Mouse (Mus musculus): ENCODE results near the gene S1pr3.

Gene S1pr3

DNA sequence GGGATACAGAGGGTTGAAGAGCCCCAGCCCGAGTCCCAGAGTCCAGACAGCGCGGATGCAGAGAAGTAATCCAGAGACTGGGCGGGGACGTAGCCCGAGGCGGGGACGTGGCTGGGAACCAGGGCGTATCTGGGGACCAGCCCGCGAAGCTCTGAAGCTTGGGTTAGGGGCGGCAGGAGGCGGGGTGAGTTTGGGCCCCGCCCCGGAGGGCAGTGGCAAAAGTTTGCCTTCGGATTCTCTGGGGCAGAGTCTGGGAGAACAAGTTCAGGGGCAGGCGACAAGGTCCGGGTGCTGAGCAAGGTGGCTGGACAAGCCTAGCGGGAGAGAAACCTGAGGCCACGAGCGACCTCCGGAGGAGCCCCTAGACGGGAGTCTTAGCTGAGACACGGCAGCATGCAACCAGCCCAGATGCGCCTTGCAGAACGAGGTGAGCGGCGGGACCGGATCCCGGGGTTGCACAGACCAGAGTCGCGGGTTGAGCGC, at the start of gene S1pr3:
Gene S1pr3, plus strand, starts transcription at position 121 of the 483 bp plus-strand sequence.
- peak; percentile 19 for DNase-seq

DNA sequence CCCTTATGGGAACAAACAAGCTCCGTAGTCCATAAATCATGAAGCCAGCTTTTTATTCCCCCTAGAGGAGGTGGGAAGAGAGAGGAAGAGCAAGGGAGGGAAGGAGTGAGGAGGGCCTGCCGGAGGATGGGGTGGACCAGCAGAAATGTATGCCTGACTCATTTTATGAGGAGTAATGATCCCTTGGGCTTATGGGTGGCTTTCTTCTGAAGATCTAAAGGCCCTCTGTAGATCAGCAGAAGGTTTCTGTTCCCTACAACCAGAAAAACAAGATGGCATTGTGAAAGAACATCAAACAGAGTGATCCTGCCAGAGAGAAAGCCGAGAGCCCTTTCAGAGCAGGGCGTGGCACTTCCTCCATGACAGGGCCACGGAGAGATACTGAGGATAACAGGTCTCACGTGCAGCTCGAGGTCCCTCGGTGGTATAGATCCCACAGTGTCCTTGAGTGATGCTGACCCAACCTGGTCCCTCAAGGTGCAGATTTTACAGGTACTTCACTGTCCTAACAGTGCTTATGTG, 47.9 kb upstream of the S1pr3 start:
- no peak for DNase-seq

DNA sequence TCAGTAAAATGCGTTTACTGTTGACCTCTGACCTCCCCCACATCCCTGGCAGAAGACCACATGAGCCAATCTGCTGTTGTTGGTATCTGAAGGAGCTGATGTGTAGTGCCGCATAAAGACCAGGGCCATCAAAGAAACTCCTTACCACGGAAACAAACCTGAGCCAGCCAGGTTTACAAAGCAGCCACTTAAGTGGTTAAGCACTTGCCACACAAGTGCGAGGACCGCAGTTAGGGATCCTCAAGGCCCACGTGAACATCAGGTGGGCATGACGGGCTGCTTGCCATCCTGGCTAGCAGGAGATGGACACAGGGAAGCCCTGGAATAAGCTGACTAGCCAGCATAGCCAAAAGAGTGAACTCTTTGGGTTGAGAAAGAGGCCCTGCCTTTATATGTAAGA, 45.0 kb upstream of the S1pr3 start:
- DNase-seq = no peak

DNA sequence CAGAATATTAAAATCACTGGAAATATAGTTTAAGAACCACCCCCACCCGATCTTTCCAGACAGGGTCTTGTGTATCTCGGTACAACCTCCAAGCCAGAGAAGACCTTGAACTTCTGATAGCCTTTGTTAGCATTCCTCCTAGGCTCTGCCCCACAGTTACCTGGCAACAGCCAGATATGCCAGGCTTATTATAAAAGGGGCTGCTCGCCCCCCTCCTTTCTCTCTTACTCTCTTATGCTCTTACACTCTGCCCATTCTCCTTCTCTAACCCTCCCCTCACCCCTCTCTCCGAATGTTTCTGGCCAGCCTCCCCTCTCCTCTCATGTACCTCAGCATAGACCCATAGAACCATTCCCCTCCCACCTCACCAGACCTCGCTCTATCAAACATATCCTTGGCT, 44.5 kb upstream of the S1pr3 start:
- DNase-seq = no peak

DNA sequence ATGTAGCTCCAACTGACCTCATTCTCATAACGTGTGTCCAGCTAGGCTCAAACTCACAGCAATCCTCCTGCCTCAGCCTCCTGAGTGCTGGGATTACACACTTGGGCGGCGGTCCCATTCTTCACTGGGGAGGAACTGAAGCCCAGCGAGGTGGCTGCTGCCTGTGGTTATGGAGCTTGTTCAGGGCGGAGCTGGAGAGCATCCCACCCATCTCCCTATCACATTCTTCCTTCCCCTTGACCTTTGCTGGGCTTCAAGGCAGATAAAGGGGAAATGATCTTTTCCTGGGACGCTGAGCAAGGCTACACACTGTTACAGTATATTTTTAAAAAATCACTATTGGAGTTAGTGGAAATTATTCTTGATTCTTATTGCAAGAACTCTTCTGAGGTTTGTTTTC, 43.2 kb upstream of the S1pr3 start:
- DNase-seq = no peak

DNA sequence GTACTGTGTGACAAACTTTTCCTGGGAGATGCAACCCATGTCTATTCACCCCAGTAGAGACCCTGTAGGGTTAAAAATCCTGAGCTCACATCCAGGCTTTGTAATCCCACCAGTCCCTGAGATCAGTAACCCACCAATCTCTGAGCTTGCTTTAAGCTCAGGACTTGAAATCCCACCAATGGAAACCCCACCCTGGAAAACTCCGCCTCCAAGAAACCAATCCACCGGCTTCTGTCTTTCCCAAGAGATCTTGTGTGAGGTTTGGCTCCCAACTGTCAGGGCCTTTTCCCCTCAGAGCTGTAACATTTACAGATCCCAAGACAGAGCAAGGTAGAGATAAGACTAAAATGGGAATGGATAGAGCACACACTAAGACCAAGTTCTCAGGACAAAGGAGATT, 40.1 kb upstream of the S1pr3 start:
- DNase-seq = no peak

DNA sequence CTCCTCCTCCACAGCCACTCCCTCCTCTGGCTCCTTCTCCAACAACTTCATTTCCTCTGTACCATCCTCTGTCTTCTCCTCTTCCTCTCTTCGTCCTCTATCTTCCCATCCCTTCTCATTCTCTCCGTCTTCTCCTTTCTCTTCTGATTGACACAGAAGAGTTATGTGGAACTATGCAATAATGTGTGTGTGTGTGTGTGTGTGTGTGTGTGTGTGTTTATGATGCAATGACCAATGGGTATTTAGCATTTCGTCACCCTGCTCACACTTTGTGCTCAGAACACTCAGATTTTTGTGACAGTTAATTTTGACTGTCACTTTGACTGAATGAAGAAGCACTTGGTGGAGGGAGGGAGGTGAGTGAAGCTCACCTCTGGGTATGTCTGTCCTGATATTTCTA, 39.1 kb upstream of the S1pr3 start:
- no peak for DNase-seq

DNA sequence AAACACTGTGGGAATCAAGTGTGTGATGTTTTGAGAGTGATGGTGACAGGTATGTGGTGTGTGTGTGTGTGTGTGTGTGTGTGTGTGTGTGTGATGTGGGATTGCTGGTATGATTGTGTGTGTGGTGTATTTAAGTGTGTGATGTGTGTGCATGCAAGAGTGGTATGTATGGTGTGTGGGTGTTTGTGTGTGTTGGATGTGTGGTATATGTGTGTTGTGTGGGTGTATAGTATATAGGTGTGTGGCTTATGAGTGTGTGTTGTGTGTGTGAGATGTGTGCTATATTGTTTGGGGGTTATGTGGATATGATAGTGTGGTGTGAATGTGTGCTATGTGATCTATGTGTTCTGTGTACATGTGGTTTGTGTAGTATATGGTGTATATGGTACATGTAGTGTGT, 35.4 kb upstream of the S1pr3 start:
- DNase-seq = no peak

DNA sequence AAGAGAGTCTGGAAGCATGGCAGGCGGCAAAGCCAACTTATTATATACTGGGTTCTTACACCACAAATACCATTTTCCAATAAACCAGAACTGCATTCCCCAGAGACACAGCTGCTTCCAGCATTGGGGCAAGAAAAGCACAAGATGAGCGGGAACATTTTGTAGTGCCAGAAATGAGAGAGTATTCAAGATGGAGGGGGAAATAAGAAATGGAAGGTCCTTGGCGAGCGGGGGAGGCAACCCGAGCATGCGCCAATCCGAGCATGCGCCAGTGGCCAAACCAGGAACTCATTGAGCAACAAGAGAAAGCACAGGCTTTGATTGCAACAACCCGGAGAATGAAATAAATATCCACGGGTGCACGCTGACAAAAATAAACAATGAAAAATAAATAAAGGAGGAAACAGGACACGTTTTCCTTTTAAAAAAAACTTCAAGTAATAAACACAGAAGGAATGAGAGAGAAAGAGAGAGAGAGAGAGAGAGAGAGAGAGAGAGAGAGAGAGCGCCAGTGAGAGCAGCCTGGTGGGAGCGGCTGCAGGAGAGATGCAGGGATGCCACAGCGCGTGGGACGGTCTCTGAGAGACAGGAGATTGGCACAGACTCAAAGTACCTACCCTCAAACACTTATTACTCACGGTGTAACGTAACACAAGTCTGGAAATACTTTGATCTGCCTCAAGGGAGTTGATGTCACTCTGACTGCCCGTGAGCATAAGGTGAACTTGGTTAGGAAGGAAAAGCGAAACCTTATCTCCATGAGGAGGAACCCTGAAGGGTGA, 34.2 kb upstream of the S1pr3 start:
- DNase-seq = no peak

DNA sequence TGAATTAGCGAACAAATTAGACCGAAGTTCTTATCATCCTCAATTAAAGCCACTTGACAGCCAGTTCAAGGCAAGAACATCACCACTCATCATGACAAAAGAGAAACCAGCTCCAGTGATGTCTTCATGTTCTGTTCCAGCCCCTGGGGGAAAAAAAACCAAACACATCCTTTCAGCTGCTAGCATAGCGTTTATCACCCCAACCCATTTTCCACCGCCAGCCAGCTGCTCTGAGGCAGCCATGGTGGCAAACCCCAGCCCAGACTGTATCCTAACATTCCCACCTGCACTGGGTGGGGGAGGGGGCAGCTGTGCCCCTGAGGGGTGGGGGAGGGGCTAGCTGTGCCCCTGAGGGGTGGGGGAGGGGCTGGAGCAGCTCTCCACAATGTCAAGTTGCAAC, 30.3 kb upstream of the S1pr3 start:
- no peak for DNase-seq

DNA sequence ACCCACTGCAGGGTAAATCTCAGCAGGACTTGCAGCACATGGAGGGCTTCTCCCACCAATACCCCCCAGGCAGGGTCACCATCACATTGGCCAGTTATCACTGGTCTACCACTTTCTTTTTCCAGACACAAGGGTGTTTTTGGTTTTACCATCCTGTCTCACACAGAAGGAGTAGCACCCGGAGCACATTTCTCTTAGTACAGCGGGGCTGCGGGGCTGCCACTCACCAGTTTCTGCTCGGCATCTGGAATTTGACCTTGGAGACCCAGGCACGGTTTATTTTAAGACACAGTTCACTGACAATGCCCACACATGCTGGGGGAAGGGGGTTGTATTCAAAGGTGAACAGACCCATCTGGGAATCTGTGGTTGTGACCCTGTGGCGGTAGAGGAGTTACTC, 28.8 kb upstream of the S1pr3 start:
- no peak for DNase-seq

DNA sequence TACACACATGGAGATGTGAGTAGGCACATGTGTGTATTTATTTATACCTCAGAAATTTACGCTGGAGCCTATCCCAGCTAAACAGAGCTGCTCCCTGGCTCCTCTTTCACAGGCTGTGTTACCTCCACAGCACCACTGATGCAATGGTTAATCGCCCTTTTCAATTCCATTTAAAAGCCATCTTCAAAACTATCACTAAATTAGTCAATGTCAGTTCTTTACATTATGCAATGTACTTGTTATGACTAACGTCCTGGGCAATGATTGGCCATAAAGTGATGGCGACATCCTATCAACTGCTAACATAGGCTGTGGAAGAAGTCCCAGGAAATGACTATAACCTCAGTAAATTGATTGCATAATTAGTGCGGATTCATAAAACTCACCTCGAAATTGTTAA, 26.9 kb upstream of the S1pr3 start:
- DNase-seq = no peak

DNA sequence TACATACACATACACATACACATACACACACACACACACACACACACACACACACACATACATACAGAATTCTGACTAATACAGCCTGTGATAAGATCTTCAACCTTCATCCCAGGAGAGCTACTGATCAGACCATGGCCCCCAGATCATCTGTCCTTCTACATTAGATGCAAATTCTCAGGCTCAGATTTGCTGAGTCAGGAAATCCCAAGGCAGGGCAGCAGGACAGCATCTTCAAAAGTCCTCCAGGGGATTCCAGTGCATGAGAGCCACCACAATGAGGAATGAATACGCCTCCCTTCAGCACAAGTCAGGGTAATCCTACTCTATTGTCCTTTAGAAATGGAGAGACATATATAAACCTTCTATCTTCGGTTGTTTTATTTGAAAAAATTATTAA, 23.5 kb upstream of the S1pr3 start:
- DNase-seq = no peak

DNA sequence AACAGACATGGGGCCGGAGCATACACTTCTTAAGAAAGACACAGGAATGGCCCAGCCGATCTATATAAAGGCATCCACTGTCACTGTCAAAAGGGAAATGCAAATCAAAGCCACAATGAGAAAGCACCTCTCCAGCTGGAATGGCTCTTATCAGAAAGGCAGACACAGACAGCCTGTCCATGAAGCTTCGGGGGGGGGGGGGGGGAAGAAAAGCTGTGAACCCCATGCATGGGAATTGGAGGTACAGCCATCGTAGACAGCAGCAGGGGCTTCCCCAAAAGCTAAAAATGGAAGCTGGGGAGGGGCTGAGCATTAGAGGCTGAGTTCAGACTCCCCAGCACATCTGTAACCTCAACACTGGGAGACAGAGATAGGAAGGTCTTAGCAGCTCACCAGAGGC, 20.5 kb upstream of the S1pr3 start:
- no peak for DNase-seq

DNA sequence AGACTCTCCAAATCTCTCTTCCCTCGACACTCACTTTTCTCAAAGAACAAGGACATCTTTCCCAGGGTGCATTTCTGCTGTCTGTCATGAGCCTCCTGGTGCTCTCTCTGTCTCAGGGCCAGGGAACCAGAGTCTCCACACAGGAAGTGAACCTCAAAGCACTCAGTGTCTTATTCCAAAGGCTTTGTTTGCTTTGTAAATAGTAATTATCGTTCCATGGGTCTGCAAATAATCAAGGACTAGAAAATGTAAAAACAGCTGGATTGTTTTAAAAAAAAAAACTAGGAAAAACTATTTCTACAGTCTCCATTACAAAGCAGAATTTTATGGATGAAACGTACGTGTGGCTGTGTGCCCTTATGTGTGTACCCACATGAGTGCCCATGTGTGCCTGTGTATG, 18.0 kb upstream of the S1pr3 start:
- DNase-seq = no peak

DNA sequence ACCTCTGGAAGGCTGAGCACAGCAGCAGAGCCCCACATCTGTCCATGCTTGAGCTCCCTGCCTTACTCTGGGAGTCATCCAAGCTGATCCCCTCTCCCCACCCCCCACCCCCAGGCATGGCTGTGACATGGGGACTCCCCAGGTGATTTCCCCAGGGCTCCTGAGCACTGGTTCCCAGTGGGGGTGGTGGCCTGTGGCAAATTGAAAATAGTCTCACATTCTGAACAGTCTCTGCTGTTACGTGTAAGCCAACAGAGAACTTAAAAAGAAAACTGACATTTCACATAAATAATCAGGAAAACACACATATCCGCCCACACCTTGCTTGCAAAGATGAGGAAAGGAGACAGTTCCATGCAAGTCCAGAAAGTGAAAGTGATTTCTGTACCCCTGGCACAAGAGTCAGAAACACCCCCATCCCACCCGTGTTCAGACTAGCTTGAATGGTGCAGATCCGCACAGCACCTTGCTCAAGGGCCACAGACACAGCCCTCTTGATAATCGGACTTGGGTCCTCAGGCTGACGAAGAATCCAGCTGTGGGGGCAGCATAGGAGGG, 17.0 kb upstream of the S1pr3 start:
- no peak for DNase-seq

DNA sequence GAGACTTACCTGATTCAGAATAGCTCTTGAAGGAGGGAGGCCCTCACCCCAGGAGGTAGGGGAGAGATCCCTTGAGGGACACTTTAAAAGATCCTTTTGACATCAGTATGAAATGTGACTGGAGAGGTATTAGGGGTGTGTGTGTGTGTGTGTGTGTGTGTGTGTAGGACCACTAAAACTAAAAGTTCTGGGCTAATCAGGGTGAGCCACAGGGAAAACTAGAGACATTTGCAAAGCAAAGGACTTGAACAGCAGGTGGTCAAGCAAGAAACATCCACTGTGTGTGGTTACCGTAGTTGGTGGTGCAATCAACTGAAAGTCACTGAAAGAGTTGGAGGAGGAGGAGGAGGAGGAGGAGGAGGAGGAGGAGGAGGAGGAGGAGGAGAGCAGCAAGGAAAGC, 16.2 kb upstream of the S1pr3 start:
- DNase-seq = no peak

DNA sequence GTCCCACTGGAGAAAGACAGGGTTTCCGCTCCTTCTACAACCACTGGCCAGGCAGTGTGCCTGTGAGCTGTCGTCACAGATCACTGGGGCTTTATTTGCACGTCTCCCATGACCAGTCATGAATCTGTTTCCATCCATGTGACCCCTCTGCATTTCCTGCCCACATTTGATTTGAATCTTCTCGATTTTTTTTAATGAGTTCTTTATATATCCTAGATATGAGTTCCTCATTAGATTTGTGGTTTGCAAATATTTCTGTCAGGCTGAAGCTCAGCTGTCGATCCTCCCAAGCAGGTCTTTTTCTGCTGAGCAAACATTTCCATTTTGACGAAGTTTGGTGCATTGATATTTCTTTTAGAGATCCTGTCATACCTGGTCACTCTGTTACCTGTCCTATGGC, 10.6 kb upstream of the S1pr3 start:
- DNase-seq = no peak

DNA sequence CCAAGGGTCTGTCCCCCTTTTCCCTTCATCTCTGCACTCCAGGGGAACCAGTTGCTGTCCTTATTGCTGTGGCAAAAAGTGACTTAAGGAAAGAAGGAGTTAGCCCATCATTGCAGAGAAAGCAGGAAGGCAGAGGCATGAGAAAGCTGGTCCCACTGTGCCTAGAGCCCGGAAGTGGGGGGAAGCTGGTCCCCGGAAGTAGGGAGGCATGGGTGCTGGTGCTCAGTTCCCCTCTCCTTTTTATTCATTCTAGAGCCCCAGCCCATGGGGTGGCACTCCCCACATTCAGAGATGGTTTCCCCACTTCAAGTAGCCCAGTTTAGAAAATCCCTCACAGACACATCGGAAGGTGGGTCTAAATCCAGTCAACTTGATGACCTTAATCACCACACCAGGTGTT, 8.9 kb upstream of the S1pr3 start:
- DNase-seq = no peak

DNA sequence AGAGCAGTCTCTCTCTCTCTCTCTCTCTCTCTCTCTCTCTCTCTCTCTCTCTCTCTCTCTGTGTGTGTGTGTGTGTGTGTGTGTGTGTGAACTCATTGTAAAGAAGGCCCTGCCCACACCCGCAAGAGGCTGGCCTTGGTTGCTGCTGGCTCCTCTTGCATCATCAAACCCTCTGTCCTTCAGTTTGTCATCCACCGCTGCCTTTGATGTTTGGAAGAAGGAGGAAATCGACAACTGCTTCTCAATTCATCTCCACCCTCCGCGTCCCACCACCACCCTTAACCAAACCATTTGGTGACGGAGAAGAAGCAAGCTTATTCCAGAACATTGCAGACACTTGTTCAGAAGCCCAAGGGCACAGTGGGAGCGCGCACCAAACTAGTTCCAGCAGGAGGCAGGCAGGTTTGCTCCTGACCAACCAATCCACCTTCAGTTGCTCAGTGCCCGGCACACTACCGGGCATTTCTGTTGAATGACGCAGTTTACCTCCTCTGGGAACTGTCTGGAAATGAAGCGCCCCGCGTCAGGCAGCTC, 8.2 kb upstream of the S1pr3 start:
- DNase-seq = peak; percentile 17

DNA sequence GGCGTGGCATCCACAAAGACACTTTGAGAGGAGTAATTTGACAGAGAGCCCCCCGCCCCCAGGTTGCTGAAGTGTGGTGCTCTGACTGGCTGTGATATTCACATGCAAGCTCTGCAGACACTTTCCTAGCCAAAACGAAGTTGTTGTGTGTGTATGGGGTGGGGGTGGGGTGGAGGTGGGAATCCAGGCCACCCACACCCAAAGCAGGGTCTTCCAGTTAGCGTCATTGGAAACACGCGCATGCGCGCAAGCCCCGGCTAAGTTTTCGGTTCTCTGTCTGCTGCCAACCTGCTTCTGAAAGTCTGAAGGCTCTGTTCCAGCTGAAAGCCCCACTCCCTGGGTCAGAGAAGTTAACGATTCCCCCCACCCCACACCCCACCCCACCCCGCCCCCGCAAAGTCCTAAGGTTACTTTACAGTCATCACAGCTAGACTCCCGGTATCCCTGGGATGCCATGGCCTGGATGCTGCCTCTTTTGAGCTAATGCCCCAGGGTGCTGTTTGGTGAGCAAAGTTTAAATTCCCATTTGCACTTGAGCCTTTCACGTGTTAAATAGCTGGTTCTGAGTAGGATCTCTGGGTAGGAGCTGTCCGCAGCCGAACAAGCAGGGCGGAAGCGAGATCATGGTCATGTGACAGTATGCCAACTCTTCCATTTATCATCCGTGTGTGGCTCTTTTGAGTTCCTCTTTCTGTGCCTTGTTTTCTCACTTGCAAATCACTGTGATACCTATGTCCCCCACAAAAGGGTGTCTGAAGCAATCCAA, 7.5 kb upstream of the S1pr3 start:
- peak; percentile 63 for DNase-seq

DNA sequence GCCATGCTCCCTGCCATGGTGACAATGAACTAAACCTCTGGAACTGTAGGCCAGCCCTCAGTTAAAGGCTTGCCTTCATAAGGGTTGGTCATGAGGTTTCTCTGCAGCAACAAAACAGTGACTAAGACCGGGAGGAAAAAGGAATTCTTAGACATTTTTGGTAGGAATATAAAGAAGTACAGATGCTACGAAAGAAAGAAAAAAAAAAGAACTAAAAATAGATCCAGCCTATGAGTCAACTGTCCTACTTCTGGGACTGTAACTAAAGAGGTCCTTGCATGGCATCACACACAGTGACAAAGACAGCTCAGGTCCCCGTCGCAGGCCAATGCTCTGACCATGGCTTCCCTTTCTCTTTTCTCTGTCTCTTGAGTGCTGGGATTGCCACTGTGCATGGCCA, 3.9 kb upstream of the S1pr3 start:
- no peak for DNase-seq

DNA sequence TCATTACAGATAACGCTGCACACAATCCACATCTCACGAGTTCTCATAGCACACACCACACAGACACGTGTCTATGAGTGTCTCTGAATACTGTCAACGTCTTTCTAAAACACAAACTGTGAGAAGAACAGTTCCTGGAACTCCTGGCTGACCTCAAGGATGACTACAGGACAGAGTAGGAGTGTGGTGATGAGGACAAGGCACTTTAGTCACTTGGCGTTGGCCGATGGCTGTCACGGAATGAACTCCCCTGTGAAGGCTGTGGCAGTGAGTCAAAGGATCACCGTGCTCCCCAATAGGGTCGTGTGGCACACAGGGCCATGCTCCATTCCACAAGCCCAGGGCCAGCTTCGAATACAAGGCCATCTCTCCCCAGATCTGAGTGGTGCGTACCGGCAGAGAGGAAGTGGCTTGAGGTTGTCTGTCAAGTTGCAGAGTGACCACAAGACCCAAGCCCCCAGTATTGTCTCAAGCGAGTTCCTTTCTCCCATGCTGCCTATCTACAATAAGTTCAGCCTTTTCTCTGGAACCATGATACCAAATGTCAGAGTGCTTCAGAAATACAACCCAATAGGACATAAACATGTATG, 2.6 kb upstream of the S1pr3 start:
- no peak for DNase-seq
